Mouse (Mus musculus) stomach, embryonic 15.5 days (tissue): Measurements from ENCODE around the gene Rbms3. TPM values are rescaled to one million over a fixed set of nuclear protein-coding genes. Genes with fewer than 3 reads are reported as not detected.
A peak's percentile ranks its signal among the peaks of the same experiment; 100 is the strongest.

Source experiments
- ATAC-seq: fragments of 200-750 bp; cut with Nextera tagmentation; 2 replicates; pipeline ENCODE4 v1.8.0; 2017; ENCODE audit warnings: low read depth, moderate number of reproducible peaks, moderate TSS enrichment; ENCODE audit not compliant: insufficient read depth, low FRiP score
- H3K27ac ChIP-seq: fragments of 300-500 bp; sonication (generic); 2 replicates; pipeline ENCODE4 v1.5.1; 2015; ENCODE audit warnings: mild to moderate bottlenecking, inconsistent platforms
- H3K27me3 ChIP-seq: fragments of 300-500 bp; sonication (generic); replicated peaks from 2 replicates; pipeline ENCODE4 v1.6.1; 2015; ENCODE audit warnings: inconsistent platforms
- H3K36me3 ChIP-seq: fragments of 300-500 bp; sonication (generic); 2 replicates; pipeline ENCODE4 v1.6.1; 2015; ENCODE audit warnings: inconsistent platforms
- H3K4me1 ChIP-seq: fragments of 300-500 bp; sonication (generic); 2 replicates; pipeline ENCODE4 v1.6.1; 2015; ENCODE audit warnings: inconsistent platforms
- H3K4me2 ChIP-seq: fragments of 300-500 bp; sonication (generic); 2 replicates; pipeline ENCODE4 v1.6.1; 2015; ENCODE audit warnings: mild to moderate bottlenecking, inconsistent platforms
- H3K4me3 ChIP-seq: fragments of 300-500 bp; sonication (generic); replicated peaks from 2 replicates; pipeline ENCODE4 v1.5.1; 2015; ENCODE audit warnings: inconsistent platforms
- H3K9ac ChIP-seq: fragments of 300-500 bp; sonication (generic); 2 replicates; pipeline ENCODE4 v1.6.1; 2015; ENCODE audit warnings: inconsistent platforms
- H3K9me3 ChIP-seq: fragments of 300-500 bp; sonication (generic); 2 replicates; pipeline ENCODE4 v1.6.1; 2016; ENCODE audit warnings: inconsistent platforms
- WGBS: fragments of 180-500 bp; shearing (Covaris S2); methylation state at CpG from one replicate; pipeline ENCODE4 v1.1.7; 2015; 5-methylcytosine and 5-hydroxymethylcytosine counted together
- polyA plus RNA-seq: library from polyadenylated mRNA; unstranded; fragments of >200 nt; fragmentation: Nextera tagmentation; extraction: Ambion mirVana; gene quantifications from 2 replicates; pipeline ENCODE4 v1.2.1, GENCODE M21; 2015

Rbms3 gene
- polyA plus RNA-seq, 1 experiment from 2014 or later, result 64.3 TPM

DNA sequence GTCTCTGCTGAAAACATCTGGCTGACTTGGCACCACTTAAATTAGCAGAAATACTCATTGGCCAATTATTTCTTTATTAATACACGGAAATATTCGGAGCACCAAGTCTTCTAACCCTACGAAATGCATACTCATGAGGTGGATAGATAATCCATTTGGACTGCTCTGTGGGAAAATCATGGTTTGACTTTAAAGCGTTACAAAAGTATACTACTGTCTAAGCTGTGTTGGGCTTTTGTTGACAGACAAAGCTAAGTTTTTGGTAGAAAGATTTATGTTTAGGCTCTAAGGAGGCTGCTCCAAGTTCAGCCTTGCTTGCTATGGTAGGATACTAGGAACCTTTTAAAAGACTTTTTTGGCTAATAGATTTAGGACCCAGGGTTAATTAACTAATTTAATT, 979.8 kb downstream of the Rbms3 start:
- WGBS, result 50% methylated on average over 4 of the region's 4 CpGs
- Histone ChIP-seq H3K27ac (no peak overlapping the region), H3K4me1 (no peaks in the 10 kb centered on the region), H3K9ac (no peak overlapping the region), H3K9me3 (no peaks in the 10 kb centered on the region), H3K4me3 (no peak overlapping the region), H3K27me3 (no peaks in the 10 kb centered on the region), H3K36me3 (no peaks in the 10 kb centered on the region), H3K4me2 (no peak overlapping the region)
- ATAC-seq, result no peak

DNA sequence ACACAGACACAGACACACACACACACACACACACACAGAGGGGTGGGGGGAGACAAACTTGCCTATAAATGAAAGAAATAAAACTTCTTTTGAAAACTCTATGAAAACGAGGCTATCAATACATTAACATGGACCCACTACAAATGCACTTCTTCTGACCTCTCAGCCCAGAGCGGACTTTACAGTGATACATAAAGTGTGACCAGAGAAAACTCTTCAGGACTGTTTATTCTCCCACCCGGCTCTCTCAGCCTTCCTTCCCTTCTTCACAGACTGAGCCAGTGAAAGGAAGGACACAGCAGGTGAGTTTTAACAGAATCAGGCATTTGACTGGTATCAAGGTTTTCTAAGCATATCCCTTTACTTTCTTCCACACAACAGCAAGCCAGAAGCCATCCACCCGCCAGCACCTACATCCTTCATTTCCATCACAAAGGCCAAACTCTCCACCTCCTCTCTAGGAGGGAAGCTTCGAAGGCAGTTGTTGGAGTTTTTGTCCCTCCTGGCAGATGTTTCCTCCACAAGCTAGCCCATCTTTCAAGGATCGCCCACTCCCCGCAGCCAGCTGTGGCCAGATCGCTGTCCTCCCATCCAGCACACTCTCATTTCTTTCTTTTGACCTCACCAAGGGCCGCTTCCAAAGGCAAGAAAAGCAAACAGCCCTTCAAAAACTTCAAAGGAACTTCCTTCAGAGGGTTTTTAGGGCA, 980.5 kb downstream of the Rbms3 start:
- no peak overlapping the region for H3K9ac ChIP-seq
- H3K4me2 ChIP-seq, result no peak overlapping the region
- no peak overlapping the region for H3K4me3 ChIP-seq
- no peak for ATAC-seq
- WGBS, result 29% methylated on average over 9 of the region's 9 CpGs
- no peaks in the 10 kb centered on the region for H3K4me1 ChIP-seq
- H3K27ac ChIP-seq, result no peak overlapping the region
- H3K27me3 ChIP-seq, result no peaks in the 10 kb centered on the region
- no peaks in the 10 kb centered on the region for H3K9me3 ChIP-seq
- no peaks in the 10 kb centered on the region for H3K36me3 ChIP-seq

DNA sequence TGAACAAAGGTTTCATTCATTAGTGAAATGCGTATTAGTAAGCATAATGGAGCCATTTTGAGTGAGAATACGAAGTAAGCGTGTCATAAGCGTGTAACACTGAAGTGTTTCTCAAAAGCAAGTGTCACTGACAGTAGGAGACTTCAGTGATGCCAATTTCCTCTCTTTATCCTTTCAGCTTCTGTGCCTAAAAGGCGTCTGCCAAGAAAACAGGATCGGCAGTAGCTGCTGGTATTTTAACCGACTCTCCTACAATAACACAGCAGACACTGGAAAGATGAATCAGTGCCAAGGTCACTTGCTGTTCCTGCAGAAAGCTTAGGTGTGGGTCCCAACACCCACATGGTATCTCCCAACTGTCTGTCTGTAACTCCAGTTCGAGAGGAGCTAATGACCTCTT, 985.1 kb downstream of the Rbms3 start:
- no peak for ATAC-seq
- Histone ChIP-seq H3K27me3 (no peaks in the 10 kb centered on the region), H3K9ac (no peak overlapping the region), H3K4me2 (no peak overlapping the region), H3K9me3 (no peaks in the 10 kb centered on the region), H3K4me1 (0 out of 2 replicates have a peak, but pooled peaks cover 6% of the 10 kb centered on the region), H3K4me3 (no peak overlapping the region), H3K27ac (no peak overlapping the region), H3K36me3 (no peaks in the 10 kb centered on the region)
- WGBS, result 79% methylated on average over 8 of the region's 8 CpGs

DNA sequence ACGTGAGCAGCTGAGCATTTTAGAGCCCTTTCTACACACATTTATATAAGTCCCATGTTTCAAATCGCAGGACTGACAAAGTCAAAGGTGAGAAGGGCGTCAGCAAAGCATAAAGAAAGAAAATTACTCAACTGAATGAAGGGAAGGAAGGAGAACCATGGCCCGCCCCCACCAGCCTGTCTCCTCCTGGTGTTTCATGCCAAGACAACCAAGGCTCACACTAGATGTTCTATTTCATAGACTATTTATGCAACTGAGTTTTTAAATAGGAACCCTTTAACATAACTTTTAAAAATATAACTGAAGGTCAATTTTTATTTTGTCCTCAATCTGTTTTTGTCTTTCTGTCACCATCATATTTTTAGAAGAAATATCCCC, 989.4 kb downstream of the Rbms3 start:
- H3K27ac ChIP-seq, result peak overlapping the region; percentile 42; the same call in 1 of the 2 replicates
- 31% methylated on average over 4 of the region's 4 CpGs for WGBS
- H3K36me3 ChIP-seq, result no peaks in the 10 kb centered on the region
- no peak for ATAC-seq
- H3K4me1 ChIP-seq, result 0 out of 2 replicates have a peak, but pooled peaks cover 6% of the 10 kb centered on the region
- H3K4me3 ChIP-seq, result no peak overlapping the region
- H3K9ac ChIP-seq, result no peak overlapping the region
- H3K9me3 ChIP-seq, result no peaks in the 10 kb centered on the region
- H3K27me3 ChIP-seq, result no peaks in the 10 kb centered on the region
- no peak overlapping the region for H3K4me2 ChIP-seq

DNA sequence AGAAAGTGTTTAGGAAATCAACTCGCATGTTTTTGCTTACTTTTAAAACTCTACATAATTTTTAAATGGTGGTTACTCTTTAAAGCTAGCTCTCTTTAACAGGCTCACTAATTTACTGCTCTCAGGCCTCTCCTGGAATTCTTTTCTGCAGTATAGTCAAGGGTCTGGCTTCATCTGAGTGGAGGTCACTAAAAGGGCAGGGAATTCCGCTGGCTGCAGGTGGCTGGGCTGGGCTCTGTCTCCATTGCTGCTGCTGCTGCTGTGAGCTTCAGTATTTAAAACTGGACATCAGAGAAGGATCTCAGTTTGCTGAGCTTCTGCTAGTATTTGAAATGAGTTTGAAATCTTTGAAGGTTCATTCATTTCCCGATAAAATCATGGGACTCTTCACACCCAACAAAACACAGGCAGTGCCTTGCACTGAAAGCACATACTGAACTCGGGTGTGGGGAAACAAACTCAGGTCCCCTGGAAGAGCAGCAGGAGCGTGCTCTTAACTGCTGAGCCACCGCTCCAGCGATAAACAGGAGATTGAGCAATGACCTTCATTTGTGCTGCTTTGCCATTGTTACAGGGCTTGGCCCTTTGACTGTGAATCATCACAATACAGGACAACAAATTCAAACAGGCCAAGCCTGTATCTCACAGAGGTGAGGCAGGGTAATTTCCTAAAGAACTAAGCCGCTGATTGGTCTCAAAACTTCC, 990.0 kb downstream of the Rbms3 start:
- Histone ChIP-seq H3K4me3 (no peak overlapping the region), H3K36me3 (no peaks in the 10 kb centered on the region), H3K9ac (no peak overlapping the region), H3K4me1 (0 out of 2 replicates have a peak, but pooled peaks cover 6% of the 10 kb centered on the region), H3K4me2 (no peak overlapping the region), H3K9me3 (no peaks in the 10 kb centered on the region), H3K27me3 (no peaks in the 10 kb centered on the region), H3K27ac (peak overlapping the region; percentile 42; the same call in 1 of the 2 replicates)
- WGBS, result 31% methylated on average over 8 of the region's 8 CpGs
- no peak for ATAC-seq

DNA sequence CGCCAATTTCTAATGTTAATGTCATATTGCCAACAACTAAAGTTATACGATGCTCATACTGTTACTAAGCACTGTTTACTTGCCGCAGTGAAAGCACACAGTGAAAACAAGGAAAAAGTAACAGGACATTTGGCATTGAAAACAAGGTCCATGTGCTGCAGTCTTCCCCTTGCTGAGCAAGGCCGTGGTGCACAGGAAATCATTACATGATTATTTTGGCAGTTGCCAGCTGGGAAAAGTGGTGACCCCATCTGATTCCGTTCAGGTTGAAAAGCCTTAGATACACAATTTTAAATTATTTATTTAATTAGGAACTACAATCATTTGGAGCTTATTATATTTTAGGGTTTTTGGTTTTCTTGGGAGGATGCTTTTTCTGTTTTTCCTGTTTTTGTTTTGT, 995.9 kb downstream of the Rbms3 start:
- no peak overlapping the region for H3K27ac ChIP-seq
- ATAC-seq, result no peak

DNA sequence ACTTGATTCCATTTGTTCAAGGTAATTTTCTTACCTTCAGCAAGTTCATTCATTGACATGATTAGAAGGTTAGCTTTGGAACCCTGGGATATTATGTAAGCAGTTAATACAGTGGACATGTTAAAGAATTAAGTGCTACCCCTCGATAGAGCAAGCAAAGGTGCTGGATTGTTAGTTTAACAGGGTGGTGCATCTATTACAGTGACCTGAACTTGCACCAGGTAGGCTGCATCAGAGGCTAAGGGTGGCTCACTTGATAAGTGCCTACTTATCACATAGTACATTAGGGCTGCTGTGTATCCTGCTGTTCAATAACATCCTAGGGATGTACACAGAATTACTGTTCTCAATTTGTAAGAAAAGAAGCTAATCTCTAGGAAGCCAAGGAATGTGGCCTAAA, 996.6 kb downstream of the Rbms3 start:
- Histone ChIP-seq H3K27me3 (no peaks in the 10 kb centered on the region), H3K4me3 (no peak overlapping the region), H3K9ac (no peak overlapping the region), H3K36me3 (no peaks in the 10 kb centered on the region), H3K4me2 (no peak overlapping the region), H3K27ac (no peak overlapping the region), H3K4me1 (no peaks in the 10 kb centered on the region), H3K9me3 (no peaks in the 10 kb centered on the region)
- ATAC-seq, result peak; percentile 72; the same call in 1 of the 2 replicates
- 60% methylated on average over 1 of the region's 1 CpGs for WGBS

More for the DNA sequence above, 995.9 kb downstream of the Rbms3 start:
- Histone ChIP-seq H3K4me2 (no peak overlapping the region), H3K9ac (no peak overlapping the region), H3K36me3 (no peaks in the 10 kb centered on the region), H3K9me3 (no peaks in the 10 kb centered on the region), H3K4me1 (no peaks in the 10 kb centered on the region), H3K27me3 (no peaks in the 10 kb centered on the region), H3K4me3 (no peak overlapping the region)
- WGBS, result 66% methylated on average over 5 of the region's 5 CpGs

DNA sequence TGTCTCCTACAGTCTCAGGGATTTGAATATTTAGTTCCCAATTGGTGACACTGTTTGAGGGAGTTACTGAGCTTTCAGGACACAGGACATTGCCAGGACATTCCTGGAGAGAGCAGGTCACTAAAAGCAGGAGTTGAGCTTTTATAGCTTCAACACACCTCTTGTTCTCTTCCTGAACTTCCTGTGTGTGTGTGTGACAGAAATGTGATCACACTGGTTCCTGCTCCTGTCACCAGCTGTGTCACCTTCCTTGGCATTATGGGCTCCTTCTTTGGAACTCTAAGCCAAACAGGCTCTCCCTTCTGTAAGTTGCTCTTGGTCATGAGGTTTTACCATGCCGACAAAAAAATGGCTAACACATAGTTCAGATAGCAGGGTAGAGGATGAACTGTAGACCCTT, 997.9 kb downstream of the Rbms3 start:
- H3K4me2 ChIP-seq, result no peak overlapping the region
- ATAC-seq, result no peak
- no peaks in the 10 kb centered on the region for H3K36me3 ChIP-seq
- H3K4me1 ChIP-seq, result no peaks in the 10 kb centered on the region
- no peaks in the 10 kb centered on the region for H3K27me3 ChIP-seq
- H3K4me3 ChIP-seq, result no peak overlapping the region
- 81% methylated on average over 1 of the region's 1 CpGs for WGBS
- H3K9me3 ChIP-seq, result no peaks in the 10 kb centered on the region
- no peak overlapping the region for H3K27ac ChIP-seq
- no peak overlapping the region for H3K9ac ChIP-seq

DNA sequence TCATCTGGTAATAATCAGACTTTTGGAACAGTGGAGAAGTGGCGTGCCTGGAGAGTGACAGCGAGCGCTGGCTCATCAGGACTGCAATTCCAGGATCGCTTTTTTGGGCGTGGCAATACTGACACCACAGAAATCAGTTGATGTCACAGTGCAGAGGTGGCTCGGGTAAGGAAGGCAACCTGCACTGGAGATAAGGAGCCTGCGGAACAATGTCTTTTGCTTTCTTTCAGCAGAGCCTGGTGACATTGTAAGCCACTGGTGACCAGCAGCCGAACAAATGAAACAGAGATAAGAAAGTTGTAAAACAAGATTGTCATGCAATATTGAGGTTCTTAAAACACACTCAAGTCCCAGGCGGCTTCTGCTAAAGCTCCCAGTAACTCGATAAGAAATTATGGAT, 998.9 kb downstream of the Rbms3 start:
- WGBS, result 64% methylated on average over 10 of the region's 10 CpGs
- peak; percentile 47; the same call in 1 of the 2 replicates for ATAC-seq
- no peak overlapping the region for H3K4me3 ChIP-seq
- no peaks in the 10 kb centered on the region for H3K4me1 ChIP-seq
- no peak overlapping the region for H3K4me2 ChIP-seq
- no peaks in the 10 kb centered on the region for H3K27me3 ChIP-seq
- no peak overlapping the region for H3K27ac ChIP-seq
- no peak overlapping the region for H3K9ac ChIP-seq
- no peaks in the 10 kb centered on the region for H3K9me3 ChIP-seq
- H3K36me3 ChIP-seq, result no peaks in the 10 kb centered on the region

DNA sequence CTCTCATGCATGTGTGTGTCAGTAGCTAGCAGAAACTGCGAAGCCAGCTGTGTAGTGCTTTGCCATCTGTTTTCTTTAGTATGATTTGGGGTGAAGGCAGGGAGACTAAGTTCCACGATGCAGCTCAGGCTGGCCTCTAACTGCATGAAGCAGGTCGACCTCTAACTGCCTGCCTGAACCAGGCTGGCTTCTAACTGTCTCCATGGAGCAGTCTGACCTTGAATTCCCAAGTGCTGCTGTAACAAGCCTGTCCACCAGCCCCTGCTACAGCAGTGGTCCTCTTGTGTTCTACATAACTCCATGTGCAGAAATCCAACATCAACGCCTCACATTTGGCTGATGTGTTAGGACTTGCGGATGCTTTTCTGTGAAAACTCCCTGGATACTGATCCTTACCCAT, 1009.3 kb downstream of the Rbms3 start:
- Histone ChIP-seq H3K4me2 (no peak overlapping the region), H3K36me3 (no peaks in the 10 kb centered on the region), H3K4me1 (no peaks in the 10 kb centered on the region), H3K4me3 (no peak overlapping the region), H3K27ac (no peak overlapping the region), H3K9me3 (no peaks in the 10 kb centered on the region), H3K27me3 (no peaks in the 10 kb centered on the region), H3K9ac (no peak overlapping the region)
- ATAC-seq, result no peak
- 77% methylated on average over 5 of the region's 5 CpGs for WGBS

DNA sequence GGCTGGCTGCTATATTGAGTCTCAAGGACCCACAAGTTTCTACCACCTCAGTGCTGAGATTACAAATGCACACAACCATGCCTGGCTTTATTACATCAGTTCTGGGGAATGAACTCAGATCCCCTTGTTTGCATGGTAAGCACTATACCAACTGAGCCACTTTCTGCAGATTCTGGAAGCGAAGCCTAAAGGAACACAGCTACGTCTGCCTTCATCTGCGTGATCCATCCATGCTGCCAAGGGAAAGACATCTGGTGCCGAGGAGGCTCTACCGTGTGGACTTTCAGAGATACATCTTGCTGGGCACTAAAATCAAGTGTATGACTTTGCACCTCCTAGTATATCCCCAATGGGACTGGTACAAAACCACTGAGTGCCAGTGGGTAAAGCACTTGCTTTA, 1010.8 kb downstream of the Rbms3 start:
- 93% methylated on average over 5 of the region's 5 CpGs for whole genome bisulfite sequencing
- ATAC-seq, result no peak
- H3K36me3 ChIP-seq, result no peaks in the 10 kb centered on the region

DNA sequence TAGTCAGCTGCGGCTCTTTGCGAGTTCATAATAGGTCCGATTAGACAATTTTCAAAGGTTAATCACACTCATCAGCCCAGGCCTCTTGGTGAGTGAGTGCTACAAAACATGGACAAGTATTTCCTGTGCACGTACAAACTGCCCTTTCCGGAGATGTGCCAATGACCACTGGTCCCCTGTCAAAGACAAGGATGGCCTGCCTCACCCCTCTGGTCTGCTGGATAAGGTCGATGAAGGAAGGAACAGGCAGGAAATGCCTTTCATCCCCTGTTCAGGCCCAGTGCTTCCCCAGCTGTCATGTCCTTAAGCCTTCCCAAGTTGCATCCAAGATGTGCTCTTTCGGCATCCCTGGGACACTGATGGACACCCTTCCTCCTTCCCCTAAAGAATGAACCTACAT, 1016.4 kb downstream of the Rbms3 start:
- H3K4me1 ChIP-seq, result no peaks in the 10 kb centered on the region
- H3K4me3 ChIP-seq, result no peak overlapping the region
- H3K36me3 ChIP-seq, result no peaks in the 10 kb centered on the region
- H3K9me3 ChIP-seq, result no peaks in the 10 kb centered on the region
- H3K4me2 ChIP-seq, result no peak overlapping the region
- H3K27ac ChIP-seq, result no peak overlapping the region
- no peak for ATAC-seq
- WGBS, result 74% methylated on average over 7 of the region's 7 CpGs
- no peaks in the 10 kb centered on the region for H3K27me3 ChIP-seq
- no peak overlapping the region for H3K9ac ChIP-seq

More for the DNA sequence above, 1010.8 kb downstream of the Rbms3 start:
- H3K4me3 ChIP-seq, result no peak overlapping the region
- no peak overlapping the region for H3K27ac ChIP-seq
- no peak overlapping the region for H3K9ac ChIP-seq
- no peaks in the 10 kb centered on the region for H3K4me1 ChIP-seq
- no peaks in the 10 kb centered on the region for H3K9me3 ChIP-seq
- H3K4me2 ChIP-seq, result no peak overlapping the region
- H3K27me3 ChIP-seq, result no peaks in the 10 kb centered on the region
